In the genomic region with DNA sequence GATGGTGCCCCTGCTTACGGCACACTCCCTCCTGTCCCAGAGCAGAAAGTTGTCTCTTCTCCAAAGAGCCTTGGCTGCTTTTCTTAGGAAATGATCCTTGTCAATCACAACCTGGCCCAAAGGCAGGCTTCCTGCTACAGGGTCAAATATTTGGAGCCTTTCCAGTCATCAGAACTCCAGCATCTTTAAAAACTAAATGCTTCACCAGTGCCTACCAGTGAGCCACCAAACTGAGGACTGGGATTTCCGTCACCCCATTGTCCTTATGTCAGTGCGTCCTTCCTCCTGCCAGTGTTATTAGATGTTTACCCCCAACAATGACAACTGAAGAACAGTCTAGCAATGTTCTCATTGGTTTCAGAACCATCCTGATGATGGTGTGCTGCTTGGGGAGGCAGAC, we compare ENCODE assay signal across 28 mouse cellular contexts. TPM values are rescaled to one million over a fixed set of nuclear protein-coding genes. Genes with fewer than 3 reads are reported as not detected.
DNase-seq lines count a peak whose midpoint lies in the region; ATAC-seq lines count a peak whose summit lies in the region.
"Had no signal": no experiment of that assay in that cellular context is flagged by ENCODE, and none has a peak within 500 bp of the region (broad histone marks: within the 10 kb centered on the region; RNA-seq: fewer than 3 reads in every experiment).

No protein-coding gene starts in this region.

- no peak overlapping the region for H3K4me3 ChIP-seq in kidney, embryonic 16.5 days (ENCODE audit: low read length)
- no peak overlapping the region for H3K4me3 ChIP-seq in midbrain, embryonic 11.5 days (ENCODE audit: low read depth, low read length)
- H3K4me3 ChIP-seq: embryonic facial prominence, embryonic 12.5 days; heart, embryonic 13.5 days; hindbrain, embryonic 15.5 days; limb, embryonic 10.5 days; limb, embryonic 15.5 days; liver, embryonic 13.5 days; midbrain, embryonic 12.5 days; neural tube, embryonic 13.5 days had no signal

- 78% methylated on average over 3 of the region's 3 CpGs for whole genome bisulfite sequencing in kidney, embryonic 16.5 days
- 89% methylated on average over 3 of the region's 3 CpGs for WGBS in midbrain, embryonic 11.5 days

- no peak overlapping the region for H3K4me2 ChIP-seq in kidney, embryonic 16.5 days (replicated peaks; ENCODE audit: low read depth, low read length)
- no peak overlapping the region for H3K4me2 ChIP-seq in midbrain, embryonic 11.5 days
- H3K4me2 ChIP-seq: embryonic facial prominence, embryonic 12.5 days; heart, embryonic 13.5 days; hindbrain, embryonic 15.5 days; limb, embryonic 15.5 days; liver, embryonic 13.5 days; midbrain, embryonic 12.5 days; neural tube, embryonic 13.5 days had no signal

- H3K36me3 ChIP-seq in kidney, embryonic 16.5 days (ENCODE audit: insufficient read depth, low read length) = no peaks in the 10 kb centered on the region
- no peaks in the 10 kb centered on the region for H3K36me3 ChIP-seq in midbrain, embryonic 11.5 days (ENCODE audit: control insufficient read depth, insufficient read depth, low read length)
- H3K36me3 ChIP-seq: embryonic facial prominence, embryonic 12.5 days; hindbrain, embryonic 15.5 days; limb, embryonic 10.5 days; limb, embryonic 15.5 days; liver, embryonic 13.5 days; midbrain, embryonic 12.5 days; neural tube, embryonic 13.5 days had no signal

- no peaks in the 10 kb centered on the region for H3K9me3 ChIP-seq in kidney, embryonic 16.5 days (ENCODE audit: low read length)
- no peaks in the 10 kb centered on the region for H3K9me3 ChIP-seq in midbrain, embryonic 11.5 days (ENCODE audit: control insufficient read depth, low read length)
- H3K9me3 ChIP-seq: embryonic facial prominence, embryonic 12.5 days; heart, embryonic 13.5 days; hindbrain, embryonic 15.5 days; limb, embryonic 10.5 days; limb, embryonic 15.5 days; liver, embryonic 13.5 days; midbrain, embryonic 12.5 days; neural tube, embryonic 13.5 days had no signal

- ATAC-seq in kidney, embryonic 16.5 days (ENCODE audit: low FRiP score, low TSS enrichment) = no peak
- no peak for ATAC-seq in midbrain, embryonic 11.5 days (ENCODE audit: low FRiP score)
- ATAC-seq: activated CD4-positive, CD25-positive, alpha-beta regulatory T cell, adult 4 months; forebrain, embryonic 14.5 days; inflammation-experienced regulatory T-cells, adult 6 months had no signal

- peak; percentile 19 for DNase-seq in kidney, adult 18-20 months
- peak; percentile 30 for DNase-seq in kidney, postnatal 10 days
- peak; percentile 27 to 56 for DNase-seq in kidney, postnatal 25 days
- DNase-seq in lung, postnatal 25 days (ENCODE audit: low spot score) = peak; percentile 59
- no peak for DNase-seq in left cerebral cortex, adult 18-20 months (ENCODE audit: low spot score in 2 of 2)
- no peak for DNase-seq in midbrain, embryonic 11.5 days (ENCODE audit: low spot score, missing footprints)
- DNase-seq: adrenal gland, postnatal 25 days; cerebellum, adult 11-12 months; cerebellum, adult 9-11 months; embryo, embryonic 11 days; gastrocnemius, postnatal 36 days; heart, postnatal 10 days; layer of hippocampus, postnatal 36 days; liver, embryonic 13.5 days; thymus, adult 2 months; thymus, postnatal 4 days had no signal

- no peak overlapping the region for H3K9ac ChIP-seq in kidney, embryonic 16.5 days (replicated peaks; ENCODE audit: low read length)
- H3K9ac ChIP-seq in midbrain, embryonic 11.5 days (ENCODE audit: low read length) = no peak overlapping the region
- H3K9ac ChIP-seq: embryonic facial prominence, embryonic 12.5 days; heart, embryonic 13.5 days; hindbrain, embryonic 15.5 days; limb, embryonic 15.5 days; liver, embryonic 13.5 days; midbrain, embryonic 12.5 days; neural tube, embryonic 13.5 days had no signal

- no peaks in the 10 kb centered on the region for H3K27me3 ChIP-seq in kidney, embryonic 16.5 days (ENCODE audit: insufficient read depth, low read length)
- H3K27me3 ChIP-seq in midbrain, embryonic 11.5 days (ENCODE audit: control insufficient read depth, insufficient read depth, low read length) = no peaks in the 10 kb centered on the region
- H3K27me3 ChIP-seq: CH12.LX; embryonic facial prominence, embryonic 12.5 days; heart, embryonic 13.5 days; hindbrain, embryonic 15.5 days; limb, embryonic 15.5 days; liver, embryonic 13.5 days; midbrain, embryonic 12.5 days; neural tube, embryonic 13.5 days had no signal

- no peaks in the 10 kb centered on the region for H3K4me1 ChIP-seq in kidney, embryonic 16.5 days (ENCODE audit: insufficient read depth, low read length)
- H3K4me1 ChIP-seq in midbrain, embryonic 11.5 days (ENCODE audit: control insufficient read depth, insufficient read depth, low read length) = no peaks in the 10 kb centered on the region
- H3K4me1 ChIP-seq: embryonic facial prominence, embryonic 12.5 days; hindbrain, embryonic 15.5 days; limb, embryonic 10.5 days; limb, embryonic 15.5 days; liver, embryonic 13.5 days; midbrain, embryonic 12.5 days; neural tube, embryonic 13.5 days had no signal

- H3K27ac ChIP-seq in kidney, embryonic 16.5 days (ENCODE audit: low read length) = no peak overlapping the region
- H3K27ac ChIP-seq in midbrain, embryonic 11.5 days (ENCODE audit: low read depth, low read length) = no peak overlapping the region
- H3K27ac ChIP-seq: embryonic facial prominence, embryonic 12.5 days; heart, embryonic 13.5 days; hindbrain, embryonic 15.5 days; limb, embryonic 10.5 days; limb, embryonic 15.5 days; liver, embryonic 13.5 days; midbrain, embryonic 12.5 days; neural tube, embryonic 13.5 days had no signal

RNA-seq across cellular contexts. Expression of gene Nos1ap, which starts 28.9 kb away (rescaled TPM):
- polyA plus RNA-seq in kidney, embryonic 16.5 days (2015; fragmentation: Nextera tagmentation; extraction: Ambion mirVana) = 18.0 and 24.1 TPM in 2 replicates
- 100 to 1,000 TPM; 191 to 200 TPM for total RNA-seq in left cerebral cortex, adult 18-20 months (2021)
- polyA plus RNA-seq in midbrain, embryonic 11.5 days (2014; fragmentation: Nextera tagmentation; extraction: Ambion mirVana) = 5.7 and 7.8 TPM in 2 replicates
- total RNA-seq: CH12.LX had no signal
- polyA plus RNA-seq: activated CD4-positive, CD25-positive, alpha-beta regulatory T cell, adult 4 months; inflammation-experienced regulatory T-cells, adult 6 months had no signal

Comparison
In these comparisons a context has a peak if more than half of its experiments do, and no peak if none do; other contexts are left out.
1. DNase-seq: peak in kidney, adult 18-20 months (single experiment), kidney, postnatal 10 days (single experiment), kidney, postnatal 25 days (2 of 2) and lung, postnatal 25 days (single experiment); none in left cerebral cortex, adult 18-20 months (0 of 2) and midbrain, embryonic 11.5 days (single experiment).